Mouse (Mus musculus) mature B cell (primary cell): ENCODE measurements around the gene Ntn4.

Experiments used
- in situ Hi-C: fragments of 300-500 bp; cut with MboI; formaldehyde crosslinking; loops from 2 replicates; pipeline ENCODE4 v1.14.3; 2019

Gene Ntn4

DNA sequence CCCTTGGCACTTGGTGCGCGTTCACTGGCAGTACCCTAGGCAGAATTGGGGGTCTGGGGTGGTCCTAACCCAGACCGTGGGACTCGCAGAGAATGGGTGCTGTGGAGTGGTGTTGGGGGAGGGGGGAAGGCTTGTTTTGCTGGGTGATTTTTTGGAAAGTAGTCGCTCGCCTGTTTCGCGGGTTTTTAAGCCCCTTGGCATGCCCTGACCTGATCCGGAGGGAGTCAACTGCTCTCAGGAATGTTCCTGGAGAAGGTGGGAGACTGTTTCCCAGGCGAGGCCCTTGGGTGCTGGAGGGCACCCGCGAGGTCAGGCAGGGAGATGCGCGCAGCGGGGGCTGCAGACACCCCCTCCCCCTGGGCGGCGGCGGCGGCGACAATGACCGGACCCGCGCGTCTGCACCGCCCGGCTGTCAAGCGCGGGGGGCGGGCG lies at the start of gene Ntn4:
Ntn4 (plus strand) TSS at position 161 of the 432 bp plus-strand sequence.
- in situ Hi-C loops, result no loop called here

DNA sequence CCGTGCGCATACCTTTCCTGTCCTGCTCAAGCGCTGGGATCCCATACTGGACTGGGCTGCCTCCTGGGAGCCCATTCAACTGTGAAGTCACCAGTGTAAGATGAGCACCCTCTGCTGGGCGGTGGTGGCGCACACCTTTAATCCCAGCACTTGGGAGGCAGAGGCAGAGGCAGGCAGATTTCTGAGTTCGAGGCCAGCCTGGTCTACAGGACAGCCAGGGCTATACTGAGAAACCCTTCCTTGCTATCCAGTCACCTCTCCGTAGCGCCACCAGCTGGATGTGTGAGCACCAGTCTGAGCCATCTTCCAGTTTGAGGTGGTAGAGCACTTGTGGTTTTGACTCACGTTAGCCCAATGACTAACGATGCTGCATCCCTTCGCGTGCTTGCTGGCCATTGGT lies 48.0 kb upstream of the Ntn4 start:
- in situ Hi-C loops, result no loop called here

DNA sequence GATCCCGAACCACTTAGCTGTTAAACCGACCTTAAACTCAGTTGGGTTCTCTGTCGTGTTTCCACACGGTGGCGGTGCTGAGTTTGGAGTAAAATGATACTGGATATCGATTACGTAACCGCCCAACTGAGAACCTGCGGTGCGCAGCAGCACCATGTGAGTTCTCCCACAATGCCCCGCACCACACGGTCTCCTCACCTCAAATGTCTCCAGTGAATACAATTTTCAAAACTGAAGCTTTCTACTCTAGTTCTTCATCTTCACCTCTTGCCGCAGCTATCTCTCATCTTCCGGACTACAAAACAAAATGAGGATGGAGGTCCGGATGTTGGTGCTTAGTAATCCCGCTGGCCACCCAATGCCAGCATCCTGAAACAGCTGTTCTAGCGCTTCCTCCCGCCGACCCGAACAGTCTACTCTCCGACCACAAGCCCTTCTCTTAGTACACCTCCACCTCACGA lies 46.4 kb upstream of the Ntn4 start:
- in situ Hi-C loops, result no loop called here

DNA sequence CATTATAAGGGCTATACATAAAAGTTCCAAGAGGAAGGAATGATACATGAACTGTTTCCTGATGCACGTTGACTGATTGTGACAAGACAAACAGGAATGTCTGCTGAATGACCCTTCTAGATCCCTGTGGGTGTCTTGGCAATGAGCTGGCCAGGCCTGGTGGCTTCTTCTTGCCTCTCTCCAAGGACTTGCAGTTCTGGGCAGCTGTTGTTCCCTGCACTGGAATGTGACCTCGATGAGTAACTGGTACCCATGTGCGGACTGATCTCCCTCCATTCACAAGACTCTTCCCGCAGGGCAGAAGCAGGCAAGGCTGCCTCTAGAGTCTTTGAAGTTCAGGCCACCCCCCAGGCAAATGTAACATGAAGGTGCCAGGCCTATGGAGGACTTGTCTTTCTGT lies 44.6 kb upstream of the Ntn4 start:
- in situ Hi-C loops, result no loop called here

DNA sequence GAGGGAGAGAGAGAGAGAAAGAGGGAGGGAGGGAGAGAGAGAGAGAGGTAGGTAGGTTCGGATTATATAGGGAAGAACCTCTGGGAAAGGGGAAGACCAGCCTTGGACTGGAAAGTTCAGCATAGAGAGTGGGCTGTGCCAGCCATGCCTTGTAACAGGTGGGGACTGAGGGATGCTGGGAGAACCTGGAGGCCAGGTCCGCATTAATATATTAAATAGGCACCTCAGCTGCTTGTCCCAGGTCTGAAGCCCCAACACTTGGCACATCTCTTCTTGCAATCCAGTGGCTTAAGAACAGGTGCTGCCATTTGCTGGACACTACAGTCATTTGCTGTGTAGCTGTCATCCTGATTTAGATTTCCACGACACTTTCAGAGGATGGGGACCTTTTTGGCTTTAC lies 43.8 kb upstream of the Ntn4 start:
- in situ Hi-C loops, result no loop called here

DNA sequence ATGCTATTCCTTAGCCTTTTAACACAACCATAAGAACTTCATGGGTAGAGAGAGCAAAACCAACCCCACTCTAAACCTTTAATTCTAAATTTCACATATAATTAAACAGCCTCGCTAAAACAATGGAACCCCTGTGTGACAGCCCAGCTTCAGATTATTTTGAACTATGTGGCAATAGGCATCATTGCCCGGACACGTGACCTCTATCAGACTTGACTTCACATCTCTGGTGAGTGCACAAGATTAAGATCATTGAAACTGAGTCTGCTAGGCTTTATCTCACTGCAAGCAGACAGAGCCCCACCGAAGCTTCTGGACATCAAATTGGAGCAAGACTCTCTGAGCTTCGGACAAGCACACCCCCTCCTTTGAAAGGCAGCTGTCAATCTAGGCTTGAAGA lies 38.2 kb upstream of the Ntn4 start:
- in situ Hi-C loops, result no loop called here

DNA sequence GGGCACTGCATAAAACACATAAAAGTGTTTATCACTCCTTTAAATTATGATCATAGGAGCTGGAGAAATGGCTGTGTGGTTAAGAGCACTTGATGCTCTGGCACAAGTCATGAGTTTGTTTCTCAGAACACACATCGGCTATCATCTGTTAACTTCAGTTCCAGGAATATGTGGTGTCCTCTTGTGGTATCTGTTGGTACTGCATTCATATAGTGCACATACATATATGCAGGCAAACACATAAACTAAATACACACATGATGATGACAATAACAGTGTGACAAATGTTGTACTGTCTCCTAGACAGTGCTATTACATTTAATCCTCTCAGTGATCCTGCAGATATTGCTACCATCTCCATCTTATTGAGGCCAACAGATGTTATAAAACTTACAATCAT lies 37.2 kb upstream of the Ntn4 start:
- in situ Hi-C loops, result no loop called here

DNA sequence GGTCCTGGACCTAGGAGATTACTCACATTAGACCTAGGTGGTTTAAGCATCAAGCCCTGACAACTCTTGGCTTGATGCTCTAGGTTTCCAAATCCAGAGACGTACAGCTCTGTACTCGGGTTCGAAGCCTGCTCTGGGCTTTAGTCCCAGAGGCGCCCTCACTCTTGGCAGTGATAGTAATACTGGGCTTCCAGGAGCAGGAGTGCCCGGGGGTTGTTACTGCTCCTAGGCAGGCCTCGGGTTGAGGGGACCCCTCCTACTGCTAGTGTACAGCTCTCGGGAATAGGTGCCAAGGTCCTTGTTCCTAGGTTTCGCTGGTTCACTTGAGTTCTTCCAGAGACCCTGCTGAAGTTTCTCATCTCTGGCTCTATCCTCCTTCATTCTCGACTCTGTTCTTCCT lies 34.2 kb upstream of the Ntn4 start:
- in situ Hi-C loops, result no loop called here

DNA sequence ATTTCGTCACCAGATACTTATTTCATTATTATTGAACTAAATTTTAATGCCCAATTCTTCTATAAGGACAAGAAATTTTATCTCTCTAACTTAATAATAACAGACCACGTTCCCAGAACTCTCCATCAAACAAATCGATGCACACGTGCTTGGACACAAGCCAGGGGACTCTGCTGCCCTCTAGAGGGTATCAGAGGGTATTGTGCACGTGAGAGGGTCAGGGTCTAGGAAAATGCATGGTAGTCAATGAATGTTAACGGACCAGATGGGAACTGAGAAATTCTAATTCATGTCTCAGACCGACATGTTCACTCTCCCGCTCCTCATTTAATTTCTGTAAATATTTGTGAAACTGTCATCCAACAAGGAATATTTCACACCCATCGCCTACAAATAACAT lies 32.4 kb upstream of the Ntn4 start:
- in situ Hi-C loops, result no loop called here

DNA sequence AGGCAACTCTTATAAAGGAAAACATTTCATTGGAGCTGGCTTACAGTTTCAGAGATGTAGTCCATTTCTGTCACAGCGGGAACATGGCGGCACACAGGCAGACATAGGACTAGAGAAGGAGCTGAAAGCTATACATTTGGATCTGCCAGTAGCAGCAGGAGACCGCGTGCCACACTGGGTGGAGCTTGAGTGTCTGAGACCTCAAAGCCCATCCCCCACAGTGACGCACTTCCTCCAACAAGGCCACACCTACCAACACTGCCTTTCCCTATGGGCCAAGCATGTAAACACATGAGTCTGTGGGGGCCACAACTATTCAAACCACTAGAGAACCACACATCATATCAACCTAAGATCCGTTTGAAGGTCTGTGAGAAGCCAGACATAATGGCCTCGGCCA lies 31.2 kb upstream of the Ntn4 start:
- in situ Hi-C loops, result no loop called here

DNA sequence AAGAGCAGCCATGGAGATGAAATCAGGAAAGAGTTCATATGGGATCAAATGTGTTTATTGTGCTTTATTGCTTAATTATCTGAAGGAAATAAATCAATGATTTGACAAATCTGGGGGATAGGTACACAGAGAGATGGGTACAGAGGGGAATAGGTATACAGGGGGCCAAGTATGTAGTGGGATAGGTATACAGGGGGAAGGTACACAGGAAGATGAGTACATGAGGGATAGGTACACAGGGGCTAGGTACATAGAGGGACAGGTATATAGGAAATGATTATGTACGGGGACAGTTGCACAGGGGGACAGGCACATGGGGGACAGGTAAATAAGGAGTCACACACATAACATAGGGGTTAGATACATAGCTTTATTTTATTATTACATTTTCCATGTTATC lies 29.6 kb upstream of the Ntn4 start:
- in situ Hi-C loops, result loop anchor here (10.0 kb wide), 1 partner anchor 154 kb away; no protein-coding TSS in a partner anchor

DNA sequence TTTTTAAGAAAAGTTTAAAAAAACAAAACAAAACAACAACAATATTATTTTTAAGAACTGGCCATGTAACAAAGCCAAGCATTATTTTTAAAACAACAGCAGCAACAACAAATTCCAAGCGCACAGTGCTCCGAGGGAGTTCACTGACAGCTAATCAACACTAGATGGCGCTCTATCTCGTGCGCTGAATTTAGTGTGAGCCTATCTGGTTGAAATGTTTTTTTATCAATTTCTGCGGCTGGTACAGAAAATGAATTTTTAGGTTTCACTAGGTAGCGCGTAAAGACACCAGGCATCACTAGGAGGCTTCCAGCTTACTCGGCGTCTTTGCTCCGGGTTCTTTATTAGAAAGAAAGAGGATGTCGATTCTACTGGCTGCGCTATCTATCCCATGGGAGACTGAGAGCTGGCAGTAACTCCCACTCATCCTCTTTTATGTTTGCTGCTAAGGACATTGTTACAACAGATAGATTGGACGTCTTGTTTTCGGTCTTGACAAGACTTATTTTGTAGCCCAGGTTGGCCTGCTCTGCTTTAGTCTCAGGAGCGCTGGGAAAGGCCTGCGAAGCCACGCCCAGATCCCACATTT lies 29.0 kb upstream of the Ntn4 start:
- in situ Hi-C loops, result loop anchor here (10.0 kb wide), 1 partner anchor 153 kb away; no protein-coding TSS in a partner anchor

DNA sequence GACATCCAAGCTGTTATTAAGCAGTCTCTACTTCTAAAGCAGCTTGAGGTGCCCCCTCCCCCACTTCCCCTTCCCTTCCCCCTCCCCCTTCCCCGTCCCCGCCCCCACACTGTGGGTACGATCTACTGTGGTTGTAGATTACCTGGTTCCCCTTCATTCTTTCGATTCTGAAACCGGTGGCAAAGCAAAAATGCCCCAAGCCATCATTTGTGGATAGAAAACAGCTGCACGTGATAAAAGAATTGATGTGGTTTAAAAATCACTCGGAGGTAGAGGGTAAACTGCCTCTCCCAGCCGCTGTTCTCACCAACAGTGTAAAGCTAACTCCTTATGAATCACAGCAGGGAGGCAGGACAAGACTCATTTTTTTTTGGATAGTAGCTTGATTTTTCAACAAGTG lies 25.6 kb upstream of the Ntn4 start:
- in situ Hi-C loops, result loop anchor here (10.0 kb wide), 1 partner anchor 150 kb away; no protein-coding TSS in a partner anchor

DNA sequence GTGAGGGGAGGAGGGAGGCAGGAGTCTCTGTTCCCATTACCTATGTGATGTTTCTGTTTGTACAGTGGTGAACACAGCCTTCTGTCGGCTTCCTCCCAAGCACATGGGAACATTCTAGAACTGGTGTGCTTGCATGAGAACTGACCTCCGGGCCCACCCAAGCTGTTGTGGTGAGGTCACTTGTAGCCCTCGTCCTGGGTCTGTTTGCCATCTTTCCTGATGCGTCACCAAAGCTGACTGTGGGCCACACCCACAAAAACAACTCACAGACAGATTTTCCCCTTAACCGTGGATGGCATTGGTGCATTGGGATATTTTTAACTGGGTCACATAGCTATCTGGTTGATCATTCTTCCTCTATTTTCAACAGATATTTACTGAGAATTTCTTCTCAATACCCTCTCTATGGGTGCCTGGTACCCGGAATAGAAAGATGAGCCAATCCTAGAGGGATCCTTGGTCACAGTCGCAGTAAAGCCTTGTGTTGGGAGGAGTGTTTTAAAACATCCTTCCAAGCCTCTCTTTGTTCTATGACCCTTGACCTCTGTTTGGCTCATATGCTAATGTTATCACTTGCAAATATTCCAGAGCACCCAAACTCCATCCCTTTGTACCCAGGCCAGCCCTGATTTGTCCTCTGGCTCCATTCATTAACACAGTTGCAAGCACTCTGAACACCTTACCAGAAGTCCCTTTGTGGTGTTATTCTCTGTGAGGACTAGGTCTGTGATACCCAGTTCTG lies 19.9 kb upstream of the Ntn4 start:
- in situ Hi-C loops, result no loop called here

DNA sequence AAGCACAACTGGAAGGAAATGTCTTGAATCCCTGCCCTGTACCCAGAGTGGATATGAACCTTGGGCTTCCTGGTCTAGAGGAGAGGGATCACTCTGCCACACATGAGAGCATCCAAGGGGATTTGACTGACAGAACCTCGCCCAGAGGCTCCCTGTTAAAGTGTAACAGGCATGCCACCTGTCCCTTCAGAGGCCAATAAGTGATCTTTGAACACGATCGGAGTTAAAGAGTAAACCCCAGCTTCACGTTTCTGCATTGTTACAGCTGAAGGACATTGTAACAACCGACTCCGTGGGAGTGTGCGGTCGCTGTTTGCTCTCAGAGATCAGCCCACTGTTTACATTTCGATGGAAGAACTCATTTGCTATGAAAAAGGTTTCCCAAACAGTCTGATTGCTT lies 16.8 kb upstream of the Ntn4 start:
- in situ Hi-C loops, result no loop called here

DNA sequence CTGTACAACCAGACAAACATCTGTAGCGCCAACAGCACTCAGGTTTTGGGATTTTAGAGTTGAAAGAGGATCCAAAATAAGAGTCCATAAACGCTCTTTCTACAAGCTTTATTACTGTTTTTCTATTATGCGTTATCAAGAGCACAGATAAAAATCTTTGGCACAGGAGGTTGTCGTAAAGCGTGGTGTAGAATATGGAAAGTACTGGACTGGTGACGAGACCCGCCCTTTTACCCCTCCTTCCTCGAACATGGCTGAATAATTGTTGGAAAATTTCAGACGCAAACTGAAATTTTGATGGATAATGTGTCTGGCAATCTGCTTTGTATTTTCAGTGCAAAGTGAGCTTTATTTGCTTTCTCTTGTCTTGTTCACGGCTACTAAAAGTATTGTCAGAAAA lies 16.3 kb upstream of the Ntn4 start:
- in situ Hi-C loops, result no loop called here

DNA sequence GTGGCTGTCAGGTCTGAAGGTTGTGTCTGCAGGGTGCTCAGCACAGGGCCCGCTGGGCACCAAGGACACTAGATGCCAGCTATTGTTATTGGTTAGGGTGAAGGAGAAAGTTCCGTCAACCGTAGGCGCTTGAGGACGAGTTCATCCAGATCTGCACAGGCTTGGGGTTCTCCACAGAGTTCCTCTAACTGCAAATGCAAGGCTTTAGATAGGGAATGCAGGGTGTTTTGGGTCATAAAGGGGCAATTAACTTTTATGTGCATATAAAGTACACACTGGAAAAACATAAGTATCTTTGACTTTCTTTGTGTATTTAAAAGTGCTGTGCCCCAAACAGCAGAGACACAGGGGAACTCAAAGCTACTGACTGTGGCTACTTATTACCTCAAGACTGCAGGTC lies 10.2 kb upstream of the Ntn4 start:
- in situ Hi-C loops, result no loop called here

DNA sequence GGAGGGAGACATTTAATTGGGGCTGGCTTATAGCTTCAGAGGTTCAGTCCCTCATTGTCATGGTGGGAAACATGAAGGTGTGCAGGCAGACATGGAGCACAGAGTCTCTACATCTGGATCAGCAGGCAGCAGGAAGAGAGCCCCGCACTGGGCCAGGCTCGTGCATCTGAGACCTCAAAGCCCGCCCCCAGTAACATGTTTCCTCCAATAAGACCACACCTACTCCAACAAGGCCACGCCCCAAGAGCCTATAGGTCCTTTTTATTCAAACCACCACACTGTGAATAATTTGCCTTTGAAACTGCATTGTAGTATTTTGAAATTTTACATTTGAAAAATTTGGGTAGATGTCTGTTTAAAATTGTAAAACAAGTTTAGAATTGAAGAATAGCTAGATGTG lies 8.4 kb upstream of the Ntn4 start:
- in situ Hi-C loops, result no loop called here

DNA sequence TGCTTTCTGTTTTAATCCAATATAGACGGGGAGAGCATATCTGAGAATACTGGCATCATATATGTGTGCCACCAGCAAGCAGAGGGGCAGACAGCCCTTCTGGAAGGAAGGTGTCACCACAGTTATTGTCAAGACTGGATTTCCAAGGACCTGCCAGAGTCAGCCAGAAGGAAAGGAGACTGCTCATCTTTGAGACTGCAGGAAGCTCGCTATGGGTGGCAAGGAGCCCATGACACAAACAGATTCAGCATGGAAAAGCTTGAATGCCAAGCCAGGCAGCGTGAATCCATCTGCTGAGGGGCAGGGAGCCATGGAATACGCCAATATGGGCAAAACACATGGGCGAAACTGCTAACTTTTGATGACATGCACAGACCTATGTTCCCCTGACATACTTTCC lies 6.9 kb upstream of the Ntn4 start:
- in situ Hi-C loops, result no loop called here

DNA sequence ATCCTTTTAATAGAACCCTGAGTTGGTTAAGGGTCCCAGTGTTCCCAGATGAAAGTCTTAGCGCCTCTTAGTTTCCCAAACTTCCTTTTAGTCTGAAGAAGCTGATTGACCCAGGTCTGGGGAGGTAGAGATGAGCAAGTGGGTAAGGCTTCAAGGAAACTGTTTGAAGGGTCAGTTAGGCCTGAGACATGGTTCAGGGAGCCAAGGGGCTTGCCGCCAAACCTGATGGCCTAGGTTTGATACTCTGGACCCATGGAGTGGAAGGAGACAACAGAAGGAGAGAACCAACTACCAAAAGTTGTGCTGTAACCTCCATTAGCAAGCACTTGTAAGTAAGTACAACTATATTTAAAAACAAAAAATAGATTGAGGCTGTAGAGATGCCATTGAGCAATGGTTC lies 6.5 kb upstream of the Ntn4 start:
- in situ Hi-C loops, result no loop called here

DNA sequence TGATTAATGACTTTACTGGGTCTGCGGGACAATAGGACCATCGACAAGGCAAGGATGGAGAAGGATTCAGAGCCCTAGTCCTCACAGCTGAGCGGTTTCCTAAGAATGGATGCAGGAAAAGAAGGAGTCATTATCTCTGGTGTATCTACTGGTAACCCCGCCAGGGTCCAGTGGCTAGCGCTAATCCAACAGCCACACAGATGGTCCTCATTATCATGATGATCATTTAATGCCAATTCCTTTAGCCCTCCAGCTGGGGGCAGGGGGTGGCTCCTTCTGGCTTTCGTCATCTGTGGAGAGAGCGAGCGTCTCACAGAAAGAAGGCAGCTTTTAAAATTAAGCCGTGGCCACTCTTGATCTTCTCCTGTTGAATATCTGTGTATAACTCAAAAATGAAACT lies 4.5 kb upstream of the Ntn4 start:
- in situ Hi-C loops, result no loop called here

DNA sequence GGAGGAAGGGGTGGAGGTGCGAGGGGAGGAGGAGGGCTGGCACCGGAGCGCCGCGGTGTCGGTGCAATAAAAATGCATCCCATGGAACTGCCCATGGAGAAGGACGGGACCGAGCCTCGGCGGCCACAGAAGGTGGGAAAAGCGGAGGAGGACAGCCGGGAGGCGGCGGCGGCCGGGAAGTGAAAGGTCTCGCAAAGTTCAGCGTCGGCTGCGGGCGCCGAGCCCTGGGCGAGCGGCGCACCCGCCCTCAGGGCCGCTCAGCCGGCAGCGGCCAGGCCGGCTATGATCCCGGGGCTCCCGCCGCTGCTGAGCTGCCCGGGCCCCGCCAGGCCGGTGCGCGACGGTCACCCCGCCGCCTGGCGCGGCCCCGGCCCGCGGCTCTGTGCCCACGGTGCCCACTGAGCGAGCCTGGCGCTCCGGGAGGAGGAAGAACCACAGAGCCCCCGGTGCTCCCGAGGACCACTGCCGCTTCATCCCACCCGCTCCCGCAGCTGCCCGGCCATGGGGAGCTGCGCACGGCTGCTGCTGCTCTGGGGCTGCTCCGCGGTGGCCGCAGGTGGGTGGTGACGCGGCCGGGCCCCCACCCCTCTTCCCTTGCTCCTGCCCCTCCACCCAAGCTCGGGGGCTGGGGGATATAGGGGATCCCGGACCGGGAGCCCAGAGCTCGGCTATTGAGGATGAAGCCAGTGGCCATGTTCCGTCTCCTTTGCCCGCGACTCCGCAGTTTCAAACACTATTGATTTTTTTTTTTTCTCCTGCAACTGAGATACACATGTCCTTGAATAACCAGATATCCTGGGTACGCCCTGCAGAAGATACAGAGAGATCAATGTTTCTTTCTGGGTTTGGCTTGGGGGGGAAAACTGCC lies 706 bp downstream of the Ntn4 start:
- in situ Hi-C loops, result no loop called here
